Mouse (Mus musculus): Measurements from ENCODE around the gene Cysltr1. TPM values are rescaled to one million over a fixed set of nuclear protein-coding genes. Genes with fewer than 3 reads are reported as not detected.

Cysltr1 gene
- polyA plus RNA-seq, 1 experiment from 2014 or later = 0.12 TPM

DNA sequence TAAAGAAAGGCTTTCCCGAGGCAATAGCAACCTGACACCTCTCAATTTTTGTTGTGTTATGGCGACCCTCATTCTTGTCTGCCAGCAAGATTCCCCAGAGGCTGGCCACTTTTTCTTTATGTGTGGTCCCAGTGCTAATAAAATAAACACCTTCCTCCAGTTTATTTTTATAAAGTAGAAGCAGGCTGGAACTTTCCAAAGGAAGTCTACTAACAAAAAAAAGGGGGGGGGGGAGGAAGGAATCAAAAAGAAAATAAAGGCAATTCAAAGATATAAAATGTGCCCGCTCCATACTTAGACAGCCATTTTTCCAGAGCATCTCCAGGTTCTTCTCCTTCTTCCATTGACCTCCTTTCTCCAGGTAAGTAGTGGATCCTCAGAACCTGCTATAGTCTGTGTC, 20.6 kb downstream of the Cysltr1 start, which contains the start of gene Gm5127:
Gm5127 (plus strand) TSS at position 301 of the 400 bp plus-strand sequence.
- no peaks in the 10 kb centered on the region for H3K9me3 ChIP-seq (ENCODE audit: control insufficient read depth, low read length)
- H3K9ac ChIP-seq (replicated peaks; ENCODE audit: low read depth, low read length) = no peak within 1 kb of the TSS
- ATAC-seq (ENCODE audit: low read depth) = no peak
- WGBS = 45% methylated on average over 3 of the region's 3 CpGs
- no peak within 1 kb of the TSS for H3K27ac ChIP-seq (ENCODE audit: low read depth, low read length)
- H3K4me1 ChIP-seq (ENCODE audit: control insufficient read depth, insufficient read depth, low read length) = no peaks in the 10 kb centered on the region
- H3K4me2 ChIP-seq (ENCODE audit: low read depth, low read length) = no peak within 1 kb of the TSS
- no peak within 1 kb of the TSS for H3K4me3 ChIP-seq (ENCODE audit: low read depth, low read length)
- no peaks in the 10 kb centered on the region for H3K27me3 ChIP-seq (ENCODE audit: control insufficient read depth, insufficient read depth, low read length)
- H3K36me3 ChIP-seq (ENCODE audit: control insufficient read depth, insufficient read depth, low read length) = no peaks in the 10 kb centered on the region

DNA sequence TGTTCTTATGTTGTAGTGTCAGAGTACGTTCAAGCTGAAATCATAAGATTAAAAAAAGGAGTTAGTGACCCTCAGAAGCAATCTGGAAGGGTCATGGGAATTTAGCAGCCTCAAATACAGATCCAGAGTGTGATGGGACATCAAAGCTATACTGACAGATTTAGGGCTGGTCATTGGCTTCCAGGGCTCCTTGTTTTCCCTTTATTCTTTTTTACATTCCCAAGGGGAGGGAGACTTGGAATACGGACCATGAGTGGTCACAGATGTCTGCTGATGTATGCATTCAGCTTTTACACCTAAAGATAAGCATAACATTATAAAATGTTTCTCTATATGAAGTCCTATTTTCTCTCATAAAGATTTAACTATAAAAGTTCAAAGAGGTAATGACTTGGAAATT, 21.3 kb downstream of the Cysltr1 start:
- H3K9me3 ChIP-seq (ENCODE audit: control insufficient read depth, low read length) = no peaks in the 10 kb centered on the region
- ATAC-seq (ENCODE audit: low read depth) = no peak
- no peak overlapping the region for H3K4me2 ChIP-seq (ENCODE audit: low read depth, low read length)
- no peak overlapping the region for H3K9ac ChIP-seq (replicated peaks; ENCODE audit: low read depth, low read length)
- 17% methylated on average over 2 of the region's 2 CpGs for WGBS
- no peaks in the 10 kb centered on the region for H3K27me3 ChIP-seq (ENCODE audit: control insufficient read depth, insufficient read depth, low read length)
- no peaks in the 10 kb centered on the region for H3K4me1 ChIP-seq (ENCODE audit: control insufficient read depth, insufficient read depth, low read length)
- H3K27ac ChIP-seq (ENCODE audit: low read depth, low read length) = no peak overlapping the region
- H3K36me3 ChIP-seq (ENCODE audit: control insufficient read depth, insufficient read depth, low read length) = no peaks in the 10 kb centered on the region
- H3K4me3 ChIP-seq (ENCODE audit: low read depth, low read length) = no peak overlapping the region

- no peak for ATAC-seq (ENCODE audit: low read depth)
- no peaks in the 10 kb centered on the region for H3K4me1 ChIP-seq (ENCODE audit: control insufficient read depth, insufficient read depth, low read length)
- no peaks in the 10 kb centered on the region for H3K9me3 ChIP-seq (ENCODE audit: control insufficient read depth, low read length)
- no peak overlapping the region for H3K4me3 ChIP-seq (ENCODE audit: low read depth, low read length)
- no peak overlapping the region for H3K27ac ChIP-seq (ENCODE audit: low read depth, low read length)
- no peaks in the 10 kb centered on the region for H3K27me3 ChIP-seq (ENCODE audit: control insufficient read depth, insufficient read depth, low read length)
- H3K36me3 ChIP-seq (ENCODE audit: control insufficient read depth, insufficient read depth, low read length) = no peaks in the 10 kb centered on the region
- no peak overlapping the region for H3K4me2 ChIP-seq (ENCODE audit: low read depth, low read length)
- H3K9ac ChIP-seq (replicated peaks; ENCODE audit: low read depth, low read length) = no peak overlapping the region
Observed at GRCm38 (mm10) chrX:106580410-106580809, 23.1 kb downstream of the Cysltr1 start.

- Histone ChIP-seq H3K9ac (replicated peaks; ENCODE audit: low read depth, low read length) (no peak overlapping the region), H3K27ac (ENCODE audit: low read depth, low read length) (no peak overlapping the region), H3K9me3 (ENCODE audit: control insufficient read depth, low read length) (no peaks in the 10 kb centered on the region), H3K36me3 (ENCODE audit: control insufficient read depth, insufficient read depth, low read length) (no peaks in the 10 kb centered on the region), H3K27me3 (ENCODE audit: control insufficient read depth, insufficient read depth, low read length) (no peaks in the 10 kb centered on the region), H3K4me3 (ENCODE audit: low read depth, low read length) (no peak overlapping the region), H3K4me1 (ENCODE audit: control insufficient read depth, insufficient read depth, low read length) (no peaks in the 10 kb centered on the region), H3K4me2 (ENCODE audit: low read depth, low read length) (no peak overlapping the region)
- 43% methylated on average over 3 of the region's 3 CpGs for WGBS
- no peak for ATAC-seq (ENCODE audit: low read depth)
Observed at GRCm38 (mm10) chrX:106578966-106579365, 24.5 kb downstream of the Cysltr1 start.

DNA sequence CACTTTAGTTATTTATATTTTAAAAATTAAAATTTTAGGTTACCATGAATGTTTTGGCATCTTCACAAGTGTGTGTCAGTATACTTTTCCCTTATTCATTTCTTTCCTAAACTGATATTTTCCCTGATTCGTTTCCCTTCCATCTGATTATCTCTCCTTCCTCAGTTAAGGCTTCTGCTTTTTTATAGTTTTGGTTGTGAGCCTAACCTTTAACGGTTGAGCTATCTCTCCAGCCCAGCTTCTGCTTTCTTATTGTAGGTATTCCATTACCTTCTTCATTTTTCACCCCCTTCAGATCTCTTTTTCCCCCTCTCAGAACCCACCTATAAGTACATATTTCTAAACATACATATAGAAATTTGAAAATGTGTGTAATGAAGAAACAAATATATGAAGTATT, 48.0 kb downstream of the Cysltr1 start:
- Histone ChIP-seq H3K4me1 (ENCODE audit: control insufficient read depth, insufficient read depth, low read length) (no peaks in the 10 kb centered on the region), H3K27me3 (ENCODE audit: control insufficient read depth, insufficient read depth, low read length) (no peaks in the 10 kb centered on the region), H3K4me2 (ENCODE audit: low read depth, low read length) (no peak overlapping the region), H3K27ac (ENCODE audit: low read depth, low read length) (no peak overlapping the region), H3K9ac (replicated peaks; ENCODE audit: low read depth, low read length) (no peak overlapping the region), H3K36me3 (ENCODE audit: control insufficient read depth, insufficient read depth, low read length) (no peaks in the 10 kb centered on the region), H3K9me3 (ENCODE audit: control insufficient read depth, low read length) (no peaks in the 10 kb centered on the region), H3K4me3 (ENCODE audit: low read depth, low read length) (no peak overlapping the region)
- 83% methylated on average over 2 of the region's 2 CpGs for WGBS
- no peak for ATAC-seq (ENCODE audit: low read depth)

DNA sequence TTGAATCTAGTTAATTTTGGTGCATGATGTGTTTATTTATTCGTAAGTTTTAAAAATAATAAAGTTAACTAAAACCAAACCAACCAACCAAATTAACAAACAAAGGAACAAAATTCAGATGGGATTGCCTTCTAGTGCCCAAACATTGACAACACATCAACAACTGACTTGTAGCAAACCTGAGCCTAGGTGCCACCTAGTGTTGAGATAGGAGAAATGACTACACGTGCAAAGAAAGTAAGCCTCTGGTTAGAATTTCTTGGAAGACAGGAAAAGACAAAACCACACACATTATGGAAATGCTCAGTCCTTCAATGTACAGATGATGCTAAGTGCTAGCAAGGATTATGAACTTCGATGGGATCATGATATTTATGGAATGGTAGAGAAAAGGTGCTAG, 67.1 kb downstream of the Cysltr1 start:
- WGBS = 44% methylated on average over 3 of the region's 3 CpGs
- Histone ChIP-seq H3K4me3 (ENCODE audit: low read depth, low read length) (no peak overlapping the region), H3K27me3 (ENCODE audit: control insufficient read depth, insufficient read depth, low read length) (no peaks in the 10 kb centered on the region), H3K36me3 (ENCODE audit: control insufficient read depth, insufficient read depth, low read length) (no peaks in the 10 kb centered on the region), H3K27ac (ENCODE audit: low read depth, low read length) (no peak overlapping the region), H3K9me3 (ENCODE audit: control insufficient read depth, low read length) (no peaks in the 10 kb centered on the region), H3K9ac (replicated peaks; ENCODE audit: low read depth, low read length) (no peak overlapping the region), H3K4me1 (ENCODE audit: control insufficient read depth, insufficient read depth, low read length) (no peaks in the 10 kb centered on the region), H3K4me2 (ENCODE audit: low read depth, low read length) (no peak overlapping the region)
- ATAC-seq (ENCODE audit: low read depth) = no peak

Other genes starting within 250 kb of the Cysltr1 start
- gene Fndc3c1, start 118.3 kb downstream of the Cysltr1 start, polyA plus RNA-seq (2014; fragmentation: Nextera tagmentation; extraction: Ambion mirVana) = 0.17 and 0.40 TPM in 2 replicates
- gene Gm5127, start 20.5 kb downstream of the Cysltr1 start, polyA plus RNA-seq (2014; fragmentation: Nextera tagmentation; extraction: Ambion mirVana) = not detected in 2 replicates
- 0.42 and 1.1 TPM in 2 replicates for gene Rtl3, start 237.0 kb upstream of the Cysltr1 start, polyA plus RNA-seq (2014; fragmentation: Nextera tagmentation; extraction: Ambion mirVana)

All from neural tube, embryonic 14.5 days (tissue).